21 mouse cellular contexts compared by ENCODE assay signal in genomic region chr8:47680306-47680705, GRCm38 (mm10). TPM values are rescaled to one million over a fixed set of nuclear protein-coding genes. Genes with fewer than 3 reads are reported as not detected.
DNase-seq lines count a peak whose midpoint lies in the region; ATAC-seq and TF ChIP-seq lines count a peak whose summit lies in the region.
"Had no signal": no experiment of that assay in that cellular context is flagged by ENCODE, and none has a peak within 500 bp of the region (broad histone marks: within the 10 kb centered on the region; RNA-seq: fewer than 3 reads in every experiment).

No protein-coding gene starts in this region.

- peaks cover 30% of the 10 kb centered on the region for H3K4me1 ChIP-seq in bone marrow macrophage, adult 2 months (ENCODE audit: control insufficient read depth, insufficient read depth, low read length)

- peak; percentile 65 for ATAC-seq in granulocyte monocyte progenitor cell, adult 5-6 weeks (replicated peaks; ENCODE audit: poor library complexity, severe bottlenecking)
- ATAC-seq: hindbrain, postnatal 0 days had no signal

- no peak for TF ChIP-seq POLR2A in bone marrow macrophage, adult 2 months (IDR thresholded peaks at IDR 0.05; ENCODE audit: borderline replicate concordance, low read depth, low read length)

- no peak for DNase-seq in layer of hippocampus, adult 2 months (ENCODE audit: low spot score in 2 of 2)
- no peak for DNase-seq in layer of hippocampus, adult 9-11 months
- peak; percentile 56 for DNase-seq in adipocyte (ENCODE audit: low spot score)
- DNase-seq in kidney, postnatal 25 days: no peak
- DNase-seq in gastrocnemius, postnatal 4 days (ENCODE audit: low spot score in 2 of 2): no peak
- no peak for DNase-seq in thymus, postnatal 25 days
- DNase-seq: adrenal gland, adult 8-10 months; adrenal gland, postnatal 36 days; cerebellum, adult 2 months; cerebellum, postnatal 10 days; embryo, embryonic 11 days; gastrocnemius, postnatal 14 days; heart, postnatal 10 days had no signal

- no peak for TF ChIP-seq CTCF in layer of hippocampus, adult 2 months (conservative IDR thresholded peaks at IDR 0.05)
- TF ChIP-seq CTCF in bone marrow macrophage, adult 2 months (IDR thresholded peaks at IDR 0.05; ENCODE audit: low read depth, low read length): no peak

- H3K4me3 ChIP-seq in layer of hippocampus, adult 2 months: no peak overlapping the region; the same call in 1 of the 2 replicates
- no peak overlapping the region for H3K4me3 ChIP-seq in bone marrow macrophage, adult 2 months (ENCODE audit: insufficient read depth, low read length)
- H3K4me3 ChIP-seq: embryonic facial prominence, embryonic 15.5 days; erythroblast, embryonic 14.5 days; forebrain, embryonic 10.5 days; heart, embryonic 10.5 days; hindbrain, embryonic 13.5 days had no signal

- H3K27ac ChIP-seq in layer of hippocampus, adult 2 months: peak overlapping the region; percentile 50
- peak overlapping the region; percentile 91; the same call in 1 of the 2 replicates for H3K27ac ChIP-seq in bone marrow macrophage, adult 2 months (ENCODE audit: insufficient read depth, low read depth, low read length)
- H3K27ac ChIP-seq: embryonic facial prominence, embryonic 15.5 days; forebrain, embryonic 10.5 days; heart, embryonic 10.5 days; hindbrain, embryonic 13.5 days; hindbrain, postnatal 0 days had no signal

RNA-seq across cellular contexts. Expression of gene Ing2, which starts 5.0 kb away (rescaled TPM):
- 10 to 100 TPM; 36.1 to 36.8 TPM for total RNA-seq in layer of hippocampus, adult 2 months (2021)
- polyA plus RNA-seq in bone marrow macrophage, adult 2 months (2012; ENCODE audit: insufficient read depth, insufficient read length, missing spikeins): 45.5 and 47.4 TPM in 2 replicates
- total RNA-seq in granulocyte monocyte progenitor cell, adult 5-6 weeks (2014; fragmentation: Nextera tagmentation): 22.9 and 34.9 TPM in 2 replicates
- 48.6 and 52.0 TPM in 2 replicates for total RNA-seq in granulocyte monocyte progenitor cell, adult 5-6 weeks (2017)
- total RNA-seq in gastrocnemius, postnatal 4 days (2021): 10 to 100 TPM; 32.3 to 36.0 TPM

RNA-seq across cellular contexts. Expression of gene Cdkn2aip, which starts 33.4 kb away (rescaled TPM):
- total RNA-seq in layer of hippocampus, adult 2 months (2021): 10 to 100 TPM; 14.3 to 17.2 TPM
- 8.2 and 9.5 TPM in 2 replicates for polyA plus RNA-seq in bone marrow macrophage, adult 2 months (2012; ENCODE audit: insufficient read depth, insufficient read length, missing spikeins)
- 13.2 and 13.9 TPM in 2 replicates for total RNA-seq in granulocyte monocyte progenitor cell, adult 5-6 weeks (2014; fragmentation: Nextera tagmentation)
- total RNA-seq in granulocyte monocyte progenitor cell, adult 5-6 weeks (2017): 19.7 and 26.5 TPM in 2 replicates
- 1 to 10 TPM; 6.5 to 8.9 TPM for total RNA-seq in gastrocnemius, postnatal 4 days (2021)
